Mouse (Mus musculus) cerebellum, adult 11-12 months (tissue): ENCODE results near the gene Csnk1g2.
A peak's percentile ranks its signal among the peaks of the same experiment; 100 is the strongest.

Experiments used
- DNase-seq: peaks from one replicate; pipeline ENCODE4 v3.0.0; 2022

The Csnk1g2 gene

GRCm38 (mm10) chr10:80665459-80665858 is 42.8 kb downstream of the Csnk1g2 start:
- DNase-seq = peak; percentile 65

DNA sequence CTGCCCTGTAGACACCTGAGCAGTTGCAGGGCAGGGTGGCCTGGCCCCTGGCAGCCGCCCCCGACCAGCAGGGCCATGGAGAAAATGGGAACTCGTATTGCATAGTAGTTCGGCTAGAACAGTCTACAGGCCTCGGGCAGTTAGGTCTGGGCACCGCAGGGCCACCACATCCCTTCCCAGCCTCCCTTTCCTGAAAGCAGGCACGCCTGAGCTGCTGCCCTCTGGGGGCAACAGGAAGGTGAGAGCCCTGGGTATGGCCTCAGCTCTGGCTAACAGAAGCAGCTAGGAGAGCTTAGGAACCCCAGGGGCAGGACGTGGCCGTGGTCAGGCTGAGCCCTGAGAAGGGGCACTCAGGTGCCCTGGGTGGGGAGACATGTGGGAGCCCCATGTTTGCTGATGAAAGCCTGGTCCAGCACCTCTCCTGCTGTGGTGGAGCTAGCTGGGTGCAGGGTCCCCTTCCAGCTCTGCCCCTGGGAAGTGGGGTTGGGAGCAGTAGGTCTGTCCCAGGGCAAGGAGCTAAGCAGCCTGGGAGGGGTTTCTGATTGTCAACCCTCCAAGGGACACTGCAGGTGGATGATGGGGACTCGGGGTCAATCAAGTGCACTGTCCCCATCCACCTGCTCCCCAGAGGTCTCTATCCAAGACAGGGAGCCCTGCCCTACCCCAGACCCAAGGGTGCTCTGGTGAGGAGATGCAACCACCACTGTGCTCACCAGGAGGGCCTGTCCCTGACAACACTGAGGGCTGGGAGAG is 43.5 kb downstream of the Csnk1g2 start:
- peak; percentile 36 for DNase-seq

DNA sequence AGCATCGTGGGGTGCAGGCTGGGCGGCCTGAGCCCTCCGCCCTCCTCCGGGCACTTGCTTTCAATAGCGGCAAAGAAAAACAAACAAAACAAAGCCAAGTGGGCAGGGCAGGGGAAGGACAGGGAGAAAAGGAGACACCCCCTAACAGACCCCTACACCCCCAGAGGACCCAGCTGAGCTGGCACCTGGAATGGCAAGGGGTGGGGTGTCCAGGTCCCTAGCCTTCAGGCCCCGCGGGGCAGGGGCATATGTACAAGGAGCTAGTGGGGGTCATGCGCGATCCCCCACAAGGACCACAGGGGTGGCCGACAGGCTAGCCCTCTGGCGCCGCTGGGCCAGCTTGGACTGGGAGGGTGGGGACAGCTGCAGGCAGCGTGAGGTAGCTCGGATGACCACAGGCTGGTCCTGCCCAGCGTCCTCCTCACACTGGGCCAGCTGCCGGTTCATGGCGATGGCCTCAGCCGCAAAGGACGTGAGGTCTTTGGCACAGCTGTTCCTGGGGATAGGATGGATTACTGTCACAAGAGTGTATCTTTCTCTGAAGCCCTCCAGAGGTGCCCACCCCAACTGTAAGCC is 44.3 kb downstream of the Csnk1g2 start:
- peak; percentile 64 for DNase-seq

- DNase-seq = peak; percentile 87
Measured at GRCm38 (mm10) chr10:80668614-80669013, 46.0 kb downstream of the Csnk1g2 start.

DNA sequence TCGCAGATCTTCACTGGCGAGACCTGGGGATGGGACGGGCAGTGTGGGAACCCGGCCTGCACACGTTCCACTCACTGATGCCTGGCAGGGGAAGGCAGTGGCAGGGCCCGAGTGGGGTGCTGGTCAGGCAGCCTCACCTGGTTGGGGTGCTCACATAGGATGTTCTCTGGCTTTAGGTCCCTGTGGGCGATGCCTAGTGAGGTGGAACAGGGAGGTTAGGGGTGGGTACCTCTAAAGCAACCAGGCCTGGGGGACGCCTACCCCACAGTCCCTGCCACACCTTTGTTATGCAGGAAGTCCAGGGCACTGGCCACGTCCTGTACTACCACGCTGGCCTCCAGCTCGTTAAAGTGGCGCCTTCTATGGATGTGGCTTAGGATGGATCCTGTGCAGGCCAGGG is 46.4 kb downstream of the Csnk1g2 start:
- DNase-seq = no peak

DNA sequence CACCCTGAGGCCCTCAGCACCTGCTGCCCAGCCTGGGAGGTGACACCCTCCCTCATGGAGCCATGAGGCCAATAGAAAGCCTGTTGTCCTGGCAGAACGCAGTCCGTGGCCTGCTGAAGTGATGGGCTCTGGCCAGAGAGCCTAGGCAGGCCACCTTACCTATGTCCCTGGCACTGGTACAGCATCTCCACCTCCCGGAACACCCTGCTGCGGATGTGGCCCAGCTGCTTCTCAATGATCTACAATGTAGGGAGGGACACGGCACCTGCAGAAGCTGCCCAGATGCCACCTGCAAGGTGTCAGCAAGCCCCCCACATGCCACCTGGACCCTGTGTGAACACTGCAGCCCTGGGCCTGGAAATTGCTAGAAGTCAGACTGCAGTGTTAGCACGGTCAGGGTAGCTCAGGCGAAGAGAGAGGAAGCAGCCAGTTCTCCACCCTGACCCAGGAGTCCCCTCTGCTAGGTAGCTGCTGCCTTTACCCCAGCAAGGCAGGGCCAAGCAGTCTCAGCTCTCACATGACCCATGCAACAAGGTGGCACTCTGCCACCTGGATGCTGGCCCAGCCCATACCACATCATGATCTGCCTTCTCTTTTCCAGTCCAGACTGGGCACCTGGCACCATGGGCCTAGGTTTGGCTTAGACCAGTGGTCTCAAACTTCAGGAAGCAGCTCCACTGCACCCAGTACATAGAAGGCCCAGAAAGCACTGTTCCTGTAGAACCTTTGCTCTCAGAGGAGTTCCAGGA is 47.3 kb downstream of the Csnk1g2 start:
- DNase-seq = peak; percentile 88

- peak; percentile 58 for DNase-seq
Measured at GRCm38 (mm10) chr10:80670531-80670930, 47.9 kb downstream of the Csnk1g2 start.

DNA sequence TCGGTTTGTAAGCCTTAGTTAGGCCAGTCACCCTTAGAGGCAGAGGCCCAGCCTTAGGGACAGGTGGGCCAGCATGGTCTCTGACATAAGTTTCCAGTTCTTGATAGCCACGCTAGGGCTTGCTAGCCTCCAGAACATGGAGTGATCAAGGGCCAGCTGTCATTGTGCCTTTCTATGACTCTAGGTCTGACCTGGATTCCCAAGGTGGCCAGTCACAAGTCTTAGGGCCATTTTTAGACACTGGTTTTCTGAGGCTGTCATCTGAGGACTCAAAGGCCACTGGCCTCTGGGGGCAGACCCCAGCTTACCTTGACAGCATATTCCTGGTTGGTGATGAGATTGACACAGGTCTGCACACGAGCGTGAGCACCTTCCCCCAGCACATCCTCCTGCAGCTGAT is 48.6 kb downstream of the Csnk1g2 start:
- DNase-seq = no peak

DNA sequence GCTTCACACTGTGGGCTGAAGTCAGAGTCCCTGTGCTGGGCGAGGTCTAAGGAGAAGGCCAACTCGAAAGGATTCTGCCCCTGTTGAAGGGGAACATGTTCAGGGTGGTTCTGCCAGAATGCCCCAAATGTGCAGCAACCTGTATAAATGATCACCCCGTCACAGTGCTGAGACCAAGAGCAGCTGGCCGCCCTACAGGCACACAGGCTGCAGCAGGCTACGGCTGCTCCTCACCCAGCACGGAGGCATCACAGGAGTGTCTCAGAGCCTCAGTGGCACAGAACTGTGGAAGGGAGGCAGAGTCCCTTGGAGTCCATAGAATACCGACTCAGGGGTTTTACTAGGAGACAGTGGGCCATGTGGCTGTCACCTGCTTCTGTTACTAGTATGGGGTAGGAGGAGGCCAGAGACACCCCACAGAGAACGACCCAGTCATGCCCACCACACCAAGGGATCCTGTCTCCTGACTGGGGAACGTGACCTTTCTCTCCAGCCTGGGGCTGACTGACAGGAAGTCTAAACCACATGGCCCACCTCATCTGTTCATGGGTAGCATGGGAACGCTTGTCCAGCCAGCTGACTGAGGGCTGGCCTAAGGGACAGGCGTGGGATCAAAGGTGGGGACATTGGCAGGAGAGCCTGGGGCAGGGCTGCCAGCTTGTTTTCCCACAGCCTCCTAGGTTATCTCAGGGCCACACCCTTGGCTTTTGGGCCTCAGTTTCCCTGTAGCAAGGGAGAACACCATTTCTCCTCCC is 49.5 kb downstream of the Csnk1g2 start:
- peak; percentile 42 for DNase-seq

DNA sequence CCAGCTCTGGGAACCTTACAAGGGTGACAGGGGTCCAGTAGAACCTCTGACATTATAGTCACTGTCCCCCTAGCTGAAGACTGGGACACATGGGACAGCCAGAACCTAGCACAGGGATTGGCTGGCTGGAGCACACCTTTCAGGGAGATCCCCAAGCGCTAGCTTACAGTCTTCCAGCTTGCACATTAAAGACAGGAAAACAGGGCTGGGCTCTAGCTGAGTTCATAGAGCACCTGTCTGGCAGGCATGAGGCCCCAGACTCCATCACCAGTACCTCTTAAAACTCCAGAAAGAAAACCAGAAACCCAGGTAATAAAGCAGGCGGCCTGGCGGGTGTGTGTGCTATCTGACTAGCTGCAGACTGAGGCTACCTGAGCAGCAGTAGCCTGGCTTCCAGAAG is 51.1 kb downstream of the Csnk1g2 start:
- DNase-seq = no peak

GRCm38 (mm10) chr10:80674161-80674711 is 51.6 kb downstream of the Csnk1g2 start:
- DNase-seq = peak; percentile 78

DNA sequence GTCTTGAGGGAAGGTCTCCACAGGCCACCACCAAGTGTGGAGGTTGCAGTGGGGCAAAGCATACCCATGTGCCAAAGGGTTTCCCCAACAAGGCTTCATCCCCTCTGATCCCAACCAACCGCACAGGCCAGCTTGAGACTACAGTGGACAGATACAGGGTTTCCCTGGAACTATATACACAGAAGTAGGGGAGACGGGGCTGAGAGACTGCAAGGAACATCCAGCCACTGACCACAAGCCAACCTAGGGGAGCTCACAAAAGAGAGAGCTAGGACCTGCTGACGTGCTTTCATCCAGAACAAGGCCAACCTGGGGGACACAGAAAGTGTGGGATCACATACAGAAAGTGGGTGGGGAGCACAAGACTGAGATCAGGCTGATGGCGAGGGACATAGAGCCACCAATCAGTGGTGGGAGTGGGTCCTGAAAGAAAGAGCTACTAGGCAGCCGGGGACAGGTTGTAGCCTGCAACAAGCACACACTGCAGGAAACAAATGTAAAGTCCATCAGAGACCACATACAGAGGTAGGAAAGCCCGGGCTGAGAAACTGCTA is 52.3 kb downstream of the Csnk1g2 start:
- DNase-seq = peak; percentile 56

- DNase-seq = peak; percentile 78
Measured at GRCm38 (mm10) chr10:80675405-80676197, 53.0 kb downstream of the Csnk1g2 start.

DNA sequence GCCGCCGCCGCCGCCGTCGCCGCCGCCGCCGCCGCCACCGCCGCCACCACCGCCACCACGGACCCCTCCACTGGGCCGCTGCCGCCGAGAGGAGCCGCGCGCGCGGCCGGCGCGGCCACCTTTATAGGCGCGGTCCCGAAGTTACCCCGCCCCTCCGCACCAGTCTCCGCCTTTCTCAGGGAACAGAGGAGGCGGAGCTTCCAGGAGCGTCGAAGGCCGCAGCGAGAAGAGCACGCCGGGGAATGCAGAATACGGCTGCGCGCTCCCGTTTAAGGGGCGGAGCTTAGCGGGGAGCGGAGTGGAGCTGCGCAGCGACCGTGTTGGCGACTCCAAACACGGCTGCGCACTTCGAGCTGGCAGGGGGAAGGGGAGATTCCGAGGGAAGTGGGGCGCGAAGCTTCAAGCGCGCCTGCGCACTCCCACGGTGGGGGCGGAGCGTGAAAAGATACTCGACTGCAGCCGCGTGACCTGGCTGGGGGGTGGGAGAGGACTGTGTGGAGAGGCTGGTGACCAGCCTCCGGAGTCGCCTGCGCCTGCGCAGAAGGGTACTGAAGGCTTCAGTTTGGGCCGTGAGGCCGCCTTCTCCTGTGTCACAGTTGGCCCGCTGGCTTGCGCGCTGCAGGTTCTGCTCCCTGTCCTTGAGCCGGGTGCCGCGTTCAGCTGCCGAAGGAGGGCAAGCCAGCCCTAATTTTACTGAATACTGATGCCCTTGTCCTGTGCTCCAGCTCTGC is 53.7 kb downstream of the Csnk1g2 start:
- DNase-seq = peak; percentile 100

- peak; percentile 49 for DNase-seq
Measured at GRCm38 (mm10) chr10:80677128-80677875, 54.7 kb downstream of the Csnk1g2 start.

DNA sequence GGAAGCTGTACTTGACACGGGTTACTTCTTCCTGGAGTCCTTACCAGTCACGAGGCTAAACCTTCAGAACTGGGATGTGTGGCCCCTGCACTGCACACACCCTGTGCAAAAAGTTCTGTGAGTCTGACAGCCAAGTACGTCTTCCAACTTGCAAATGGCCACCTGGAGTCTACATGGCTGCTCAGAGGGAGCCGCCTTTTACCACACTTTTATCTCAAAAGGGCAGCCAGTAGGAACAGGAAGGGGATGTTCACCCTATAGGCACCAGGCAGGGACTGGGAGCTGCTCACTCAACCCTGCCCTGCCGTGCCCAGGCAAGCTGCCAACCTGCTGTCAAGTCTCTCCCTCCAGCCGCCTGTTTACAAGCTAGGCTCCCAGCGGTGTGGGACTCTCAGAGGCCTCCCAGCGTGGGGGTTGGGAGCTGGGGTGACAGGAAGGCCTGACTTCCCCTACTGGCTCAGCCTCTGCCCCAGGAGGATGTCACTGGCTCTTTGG is 55.4 kb downstream of the Csnk1g2 start, which contains the start of gene Mknk2:
Gene Mknk2, minus strand, starts transcription at position 171 of the 495 bp plus-strand sequence.
- peak; percentile 92 for DNase-seq

DNA sequence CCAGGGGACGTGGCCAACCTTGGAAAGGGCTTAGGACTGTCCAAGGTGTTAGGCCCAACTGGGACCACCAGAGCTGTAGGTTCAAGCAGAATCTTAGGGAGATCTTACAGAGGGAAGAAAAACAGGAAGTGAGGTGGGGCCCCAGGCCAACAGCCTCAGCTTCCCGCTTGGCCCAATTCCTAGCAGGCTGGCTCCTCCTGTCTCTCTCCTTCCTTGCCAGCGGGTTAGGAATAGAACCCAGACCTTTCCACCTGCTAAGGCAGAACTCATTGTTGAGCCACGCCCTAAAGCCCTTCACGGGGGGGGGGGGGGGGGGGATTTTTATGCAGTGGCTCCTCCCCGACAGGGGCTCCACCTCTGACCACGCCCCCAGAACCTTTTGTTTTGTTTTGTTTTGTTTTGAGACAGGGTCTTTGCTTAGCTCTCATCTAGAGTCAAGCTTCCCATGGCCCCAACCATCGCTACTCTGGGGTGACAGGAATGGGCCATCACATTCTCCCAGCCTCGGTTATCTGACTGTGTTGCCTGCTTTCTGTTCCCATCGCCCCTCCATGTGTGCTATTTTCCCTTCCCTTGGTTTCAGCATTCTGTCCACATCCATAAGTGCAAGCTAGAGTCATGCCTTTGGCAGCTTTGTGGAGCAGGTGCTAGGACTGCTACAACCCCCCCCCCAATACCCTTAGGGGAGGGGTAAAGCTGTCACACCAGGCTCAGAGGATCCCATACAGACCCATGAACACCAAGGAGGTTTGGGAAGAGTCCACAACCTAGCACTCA is 56.2 kb downstream of the Csnk1g2 start:
- peak; percentile 49 for DNase-seq

- peak; percentile 65 for DNase-seq
Measured at GRCm38 (mm10) chr10:80679556-80680259, 57.1 kb downstream of the Csnk1g2 start.
